Mouse (Mus musculus): ENCODE results near the gene Taf11. TPM values are rescaled to one million over a fixed set of nuclear protein-coding genes. Genes with fewer than 3 reads are reported as not detected.

Taf11 gene
- total and polyA plus RNA-seq, 2 experiments from 2014 or later = 12.1 to 39.9 TPM

- H3K4me3 ChIP-seq (ENCODE audit: low read depth, low read length) = peak overlapping the region; percentile 94
- H3K4me1 ChIP-seq (ENCODE audit: control insufficient read depth, insufficient read depth) = peaks cover 10% of the 10 kb centered on the region
- 39% methylated on average over 11 of the region's 11 CpGs for WGBS
- peaks cover 8% of the 10 kb centered on the region; the same call in 1 of the 2 replicates for H3K36me3 ChIP-seq (replicated peaks; ENCODE audit: control insufficient read depth, insufficient read depth, low read length)
- H3K27ac ChIP-seq (ENCODE audit: low read depth) = no peak overlapping the region
- ATAC-seq (ENCODE audit: insufficient read depth, low read depth) (no peak), DNase-seq (ENCODE audit: low spot score) (no peak)
- TF ChIP-seq EP300 (IDR thresholded peaks at IDR 0.05; ENCODE audit: low read depth) (no peak), CTCF (IDR thresholded peaks at IDR 0.05; ENCODE audit: low read depth) (no peak)
- no peaks in the 10 kb centered on the region for H3K27me3 ChIP-seq (ENCODE audit: control insufficient read depth, insufficient read depth, low read length)
- H3K9ac ChIP-seq (replicated peaks; ENCODE audit: low read depth, low read length) = peak overlapping the region; percentile 85
- no peaks in the 10 kb centered on the region for H3K9me3 ChIP-seq (replicated peaks; ENCODE audit: control insufficient read depth, low read length)
- peak overlapping the region; percentile 96 for H3K4me2 ChIP-seq (ENCODE audit: low read depth, low read length)
Observed at GRCm38 (mm10) chr17:27857649-27858475, 51.8 kb downstream of the Taf11 start.

GRCm38 (mm10) chr17:27856798-27857648 lies 52.6 kb downstream of the Taf11 start:
- 1% methylated on average over 42 of the region's 52 CpGs for WGBS

GRCm38 (mm10) chr17:27856265-27856797 lies 53.3 kb downstream of the Taf11 start, which contains the start of gene Uhrf1bp1:
TSS of gene Uhrf1bp1 (plus strand) at chr17:27856441.
- Histone ChIP-seq H3K4me2 (ENCODE audit: low read depth, low read length) (peak within 1 kb of the TSS; percentile 96), H3K27ac (ENCODE audit: low read depth) (peak within 1 kb of the TSS; percentile 85), H3K27me3 (ENCODE audit: control insufficient read depth, insufficient read depth, low read length) (no peaks in the 10 kb centered on the region), H3K36me3 (replicated peaks; ENCODE audit: control insufficient read depth, insufficient read depth, low read length) (peaks cover 17% of the 10 kb centered on the region; the same call in 1 of the 2 replicates), H3K4me1 (ENCODE audit: control insufficient read depth, insufficient read depth) (peaks cover 10% of the 10 kb centered on the region), H3K9ac (replicated peaks; ENCODE audit: low read depth, low read length) (peak within 1 kb of the TSS; percentile 85), H3K4me3 (ENCODE audit: low read depth, low read length) (peak within 1 kb of the TSS; percentile 94), H3K9me3 (replicated peaks; ENCODE audit: control insufficient read depth, low read length) (no peaks in the 10 kb centered on the region)
- WGBS = under 1% methylated on average over 52 of the region's 54 CpGs
- DNase-seq (ENCODE audit: low spot score) (peak; percentile 79), ATAC-seq (ENCODE audit: insufficient read depth, low read depth) (peak; percentile 86)
- TF ChIP-seq EP300 (IDR thresholded peaks at IDR 0.05; ENCODE audit: low read depth) (no peak), CTCF (IDR thresholded peaks at IDR 0.05; ENCODE audit: low read depth) (no peak)

More at GRCm38 (mm10) chr17:27856798-27857648, 52.6 kb downstream of the Taf11 start:
- DNase-seq (ENCODE audit: low spot score) (peak; percentile 54), ATAC-seq (ENCODE audit: insufficient read depth, low read depth) (peak; percentile 67)
- Histone ChIP-seq H3K36me3 (replicated peaks; ENCODE audit: control insufficient read depth, insufficient read depth, low read length) (peaks cover 14% of the 10 kb centered on the region; the same call in 1 of the 2 replicates), H3K27me3 (ENCODE audit: control insufficient read depth, insufficient read depth, low read length) (no peaks in the 10 kb centered on the region), H3K9ac (replicated peaks; ENCODE audit: low read depth, low read length) (peak overlapping the region; percentile 85), H3K4me3 (ENCODE audit: low read depth, low read length) (peak overlapping the region; percentile 94), H3K9me3 (replicated peaks; ENCODE audit: control insufficient read depth, low read length) (no peaks in the 10 kb centered on the region), H3K27ac (ENCODE audit: low read depth) (peak overlapping the region; percentile 85), H3K4me2 (ENCODE audit: low read depth, low read length) (peak overlapping the region; percentile 96), H3K4me1 (ENCODE audit: control insufficient read depth, insufficient read depth) (peaks cover 10% of the 10 kb centered on the region)
- no peak for TF ChIP-seq EP300 (IDR thresholded peaks at IDR 0.05; ENCODE audit: low read depth)
- no peak for TF ChIP-seq CTCF (IDR thresholded peaks at IDR 0.05; ENCODE audit: low read depth)

Other genes starting within 250 kb of the Taf11 start
- 0.15 and 5.1 TPM in 2 replicates for gene Spdef, start 180.9 kb downstream of the Taf11 start, total RNA-seq (2014; rRNA removed; ENCODE audit: low replicate concordance)
- 0.22 and 0.26 TPM in 2 replicates for gene Spdef, start 180.9 kb downstream of the Taf11 start, polyA plus RNA-seq (2015; fragmentation: Nextera tagmentation; extraction: Ambion mirVana)
- gene D17Wsu92e, start 89.2 kb downstream of the Taf11 start, total RNA-seq (2014; rRNA removed; ENCODE audit: low replicate concordance) = 80.6 and 85.7 TPM in 2 replicates
- 12.5 and 15.0 TPM in 2 replicates for gene D17Wsu92e, start 89.2 kb downstream of the Taf11 start, polyA plus RNA-seq (2015; fragmentation: Nextera tagmentation; extraction: Ambion mirVana)
- 113 and 125 TPM in 2 replicates for gene Snrpc, start 71.7 kb downstream of the Taf11 start, total RNA-seq (2014; rRNA removed; ENCODE audit: low replicate concordance)
- 182 and 185 TPM in 2 replicates for gene Snrpc, start 71.7 kb downstream of the Taf11 start, polyA plus RNA-seq (2015; fragmentation: Nextera tagmentation; extraction: Ambion mirVana)
- gene Uhrf1bp1, start 53.4 kb downstream of the Taf11 start, total RNA-seq (2014; rRNA removed; ENCODE audit: low replicate concordance) = 5.3 and 12.3 TPM in 2 replicates
- gene Uhrf1bp1, start 53.4 kb downstream of the Taf11 start, polyA plus RNA-seq (2015; fragmentation: Nextera tagmentation; extraction: Ambion mirVana) = 1.4 and 1.9 TPM in 2 replicates
- gene Anks1, start 538 bp downstream of the Taf11 start, total RNA-seq (2014; rRNA removed; ENCODE audit: low replicate concordance) = 31.3 and 55.4 TPM in 2 replicates
- gene Anks1, start 538 bp downstream of the Taf11 start, polyA plus RNA-seq (2015; fragmentation: Nextera tagmentation; extraction: Ambion mirVana) = 7.7 and 11.0 TPM in 2 replicates
- 0.15 TPM in 1 of 2 replicates, not detected in the other for gene Tcp11, start 170.8 kb upstream of the Taf11 start, total RNA-seq (2014; rRNA removed; ENCODE audit: low replicate concordance)
- 0.15 and 0.25 TPM in 2 replicates for gene Tcp11, start 170.8 kb upstream of the Taf11 start, polyA plus RNA-seq (2015; fragmentation: Nextera tagmentation; extraction: Ambion mirVana)
- gene Scube3, start 232.3 kb upstream of the Taf11 start, total RNA-seq (2014; rRNA removed; ENCODE audit: low replicate concordance) = 1.2 and 3.0 TPM in 2 replicates
- 0.14 and 0.21 TPM in 2 replicates for gene Scube3, start 232.3 kb upstream of the Taf11 start, polyA plus RNA-seq (2015; fragmentation: Nextera tagmentation; extraction: Ambion mirVana)